Mouse (Mus musculus) thymus, postnatal 4 days (tissue): ENCODE measurements around the gene Alkbh6.

Experiments
- DNase-seq: peaks from one replicate; pipeline ENCODE4 v3.0.0; 2021

Alkbh6 gene

GRCm38 (mm10) chr7:30308076-30309005, at the start of gene Alkbh6:
Gene Alkbh6 (plus strand): TSS chr7:30308717.
- DNase-seq = peak; percentile 90

- no peak for DNase-seq
These were observed 43.5 kb upstream of the Alkbh6 start for GRCm38 (mm10) chr7:30265041-30265440.

- no peak for DNase-seq
These were observed 43.0 kb upstream of the Alkbh6 start for GRCm38 (mm10) chr7:30265531-30265930.

GRCm38 (mm10) chr7:30265935-30266334, 42.6 kb upstream of the Alkbh6 start:
- no peak for DNase-seq

GRCm38 (mm10) chr7:30266780-30267179, 41.7 kb upstream of the Alkbh6 start:
- no peak for DNase-seq

GRCm38 (mm10) chr7:30269641-30270040, 38.9 kb upstream of the Alkbh6 start:
- no peak for DNase-seq

GRCm38 (mm10) chr7:30274383-30274782, 34.1 kb upstream of the Alkbh6 start:
- no peak for DNase-seq

GRCm38 (mm10) chr7:30278911-30279310, 29.6 kb upstream of the Alkbh6 start:
- DNase-seq = no peak

- no peak for DNase-seq
These were observed 29.0 kb upstream of the Alkbh6 start for GRCm38 (mm10) chr7:30279536-30279935.

GRCm38 (mm10) chr7:30279951-30280669, 28.4 kb upstream of the Alkbh6 start, which contains the start of the genes Thap8 and Wdr62:
Gene Thap8 (plus strand): TSS chr7:30280094.
Gene Wdr62 (minus strand): TSS chr7:30280419.
- DNase-seq = peak; percentile 92

- DNase-seq = peak; percentile 78
These were observed 27.8 kb upstream of the Alkbh6 start for GRCm38 (mm10) chr7:30280670-30281138.

- DNase-seq = no peak
These were observed 27.0 kb upstream of the Alkbh6 start for GRCm38 (mm10) chr7:30281522-30281921.

- no peak for DNase-seq
These were observed 25.8 kb upstream of the Alkbh6 start for GRCm38 (mm10) chr7:30282740-30283139.

- DNase-seq = no peak
These were observed 21.7 kb upstream of the Alkbh6 start for GRCm38 (mm10) chr7:30286701-30287410.

GRCm38 (mm10) chr7:30288046-30288445, 20.5 kb upstream of the Alkbh6 start:
- DNase-seq = no peak

- DNase-seq = no peak
These were observed 19.3 kb upstream of the Alkbh6 start for GRCm38 (mm10) chr7:30289071-30289713.

- DNase-seq = no peak
These were observed 18.7 kb upstream of the Alkbh6 start for GRCm38 (mm10) chr7:30289714-30290399.

GRCm38 (mm10) chr7:30291215-30292131, 17.0 kb upstream of the Alkbh6 start, which contains the start of gene Clip3:
Gene Clip3 (plus strand): TSS chr7:30291728.
- peak; percentile 69 for DNase-seq

GRCm38 (mm10) chr7:30293795-30294194, 14.7 kb upstream of the Alkbh6 start:
- DNase-seq = no peak

- no peak for DNase-seq
These were observed 14.2 kb upstream of the Alkbh6 start for GRCm38 (mm10) chr7:30294296-30294695.

- DNase-seq = no peak
These were observed 13.4 kb upstream of the Alkbh6 start for GRCm38 (mm10) chr7:30295103-30295502.
